Mouse (Mus musculus): Measurements from ENCODE around the gene Siah2.

The Siah2 gene

GRCm38 (mm10) chr3:58691997-58692721 lies at the start of gene Siah2:
Gene Siah2 (minus strand): TSS chr3:58692400.
- in situ Hi-C loops (cut with MboI, MseI) = loop anchor here (5.0 to 25.0 kb wide), 2 partner anchors 110 to 1895 kb away; no protein-coding TSS in a partner anchor

- in situ Hi-C loops (cut with MboI, MseI) = loop anchor here (25.0 kb wide), 1 partner anchor 1102 kb away; no protein-coding TSS in a partner anchor
Measured at GRCm38 (mm10) chr3:58739536-58739935, 47.3 kb upstream of the Siah2 start.

GRCm38 (mm10) chr3:58738346-58739089 lies 46.3 kb upstream of the Siah2 start:
- in situ Hi-C loops (cut with MboI, MseI) = loop anchor here (25.0 kb wide), 1 partner anchor 1101 kb away; no protein-coding TSS in a partner anchor

- in situ Hi-C loops (cut with MboI, MseI) = loop anchor here (25.0 kb wide), 1 partner anchor 1094 kb away; no protein-coding TSS in a partner anchor
Measured at GRCm38 (mm10) chr3:58731520-58731919, 39.3 kb upstream of the Siah2 start.

- in situ Hi-C loops (cut with MboI, MseI) = loop anchor here (25.0 kb wide), 1 partner anchor 1093 kb away; no protein-coding TSS in a partner anchor
Measured at GRCm38 (mm10) chr3:58730580-58730979, 38.4 kb upstream of the Siah2 start.

GRCm38 (mm10) chr3:58729549-58729948 lies 37.3 kb upstream of the Siah2 start:
- in situ Hi-C loops (cut with MboI, MseI) = loop anchor here (5.0 to 25.0 kb wide), 2 partner anchors 48 to 1092 kb away; no protein-coding TSS in a partner anchor

- in situ Hi-C loops (cut with MboI, MseI) = loop anchor here (5.0 to 25.0 kb wide), 2 partner anchors 50 to 1090 kb away; no protein-coding TSS in a partner anchor
Measured at GRCm38 (mm10) chr3:58727601-58728000, 35.4 kb upstream of the Siah2 start.

- in situ Hi-C loops (cut with MboI, MseI) = loop anchor here (5.0 to 25.0 kb wide), 2 partner anchors 50 to 1090 kb away; no protein-coding TSS in a partner anchor
Measured at GRCm38 (mm10) chr3:58727012-58727411, 34.8 kb upstream of the Siah2 start.

- in situ Hi-C loops (cut with MboI, MseI) = loop anchor here (5.0 to 25.0 kb wide), 2 partner anchors 51 to 1089 kb away; no protein-coding TSS in a partner anchor
Measured at GRCm38 (mm10) chr3:58726374-58726773, 34.2 kb upstream of the Siah2 start.

- in situ Hi-C loops (cut with MboI, MseI) = loop anchor here (5.0 to 25.0 kb wide), 2 partner anchors 52 to 1088 kb away; no protein-coding TSS in a partner anchor
Measured at GRCm38 (mm10) chr3:58724815-58725214, 32.6 kb upstream of the Siah2 start.

GRCm38 (mm10) chr3:58723656-58724055 lies 31.5 kb upstream of the Siah2 start:
- in situ Hi-C loops (cut with MboI, MseI) = no loop called here

GRCm38 (mm10) chr3:58719461-58720230 lies 27.4 kb upstream of the Siah2 start:
- in situ Hi-C loops (cut with MboI, MseI) = no loop called here

GRCm38 (mm10) chr3:58716705-58717104 lies 24.5 kb upstream of the Siah2 start:
- in situ Hi-C loops (cut with MboI, MseI) = no loop called here

- in situ Hi-C loops (cut with MboI, MseI) = no loop called here
Measured at GRCm38 (mm10) chr3:58714767-58715166, 22.6 kb upstream of the Siah2 start.

GRCm38 (mm10) chr3:58714034-58714433 lies 21.8 kb upstream of the Siah2 start:
- in situ Hi-C loops (cut with MboI, MseI) = no loop called here

- in situ Hi-C loops (cut with MboI, MseI) = no loop called here
Measured at GRCm38 (mm10) chr3:58713191-58713590, 21.0 kb upstream of the Siah2 start.

GRCm38 (mm10) chr3:58704547-58704946 lies 12.3 kb upstream of the Siah2 start:
- in situ Hi-C loops (cut with MboI, MseI) = no loop called here

- in situ Hi-C loops (cut with MboI, MseI) = no loop called here
Measured at GRCm38 (mm10) chr3:58703748-58704147, 11.5 kb upstream of the Siah2 start.

GRCm38 (mm10) chr3:58702329-58702728 lies 10.1 kb upstream of the Siah2 start:
- in situ Hi-C loops (cut with MboI, MseI) = no loop called here

- in situ Hi-C loops (cut with MboI, MseI) = no loop called here
Measured at GRCm38 (mm10) chr3:58701441-58701840, 9.2 kb upstream of the Siah2 start.

- in situ Hi-C loops (cut with MboI, MseI) = loop anchor here (25.0 kb wide), 1 partner anchor 1889 kb away; no protein-coding TSS in a partner anchor
Measured at GRCm38 (mm10) chr3:58697926-58698325, 5.7 kb upstream of the Siah2 start.

Measured in T-helper 2 cell (primary cell).